Mouse (Mus musculus) olfactory bulb, adult 2 months (tissue): ENCODE measurements around the gene Lss.

ENCODE experiments used
- CTCF ChIP-seq: fragments of 200-500 bp; IDR thresholded peaks from 2 replicates; pipeline ENCODE4 v1.5.1; 2012; ENCODE audit warnings: low read depth, mild to moderate bottlenecking, low read length, moderate library complexity; ENCODE audit not compliant: insufficient read depth
- POLR2A ChIP-seq: fragments of 200-500 bp; IDR thresholded peaks from 2 replicates; pipeline ENCODE4 v1.6.1; 2012; ENCODE audit warnings: mild to moderate bottlenecking, low read depth, low read length, moderate library complexity; ENCODE audit not compliant: insufficient read depth

GRCm38 (mm10) chr10:76489205-76489604, 42.2 kb upstream of the Lss start:
- TF ChIP-seq CTCF = no peak
- TF ChIP-seq POLR2A = no peak
